Mouse (Mus musculus): ENCODE results near the gene Gucy2d. TPM values are rescaled to one million over a fixed set of nuclear protein-coding genes. Genes with fewer than 3 reads are reported as not detected.
A peak's percentile ranks its signal among the peaks of the same experiment; 100 is the strongest.

Gucy2d gene
- polyA plus RNA-seq, 1 experiment from 2014 or later = not detected

DNA sequence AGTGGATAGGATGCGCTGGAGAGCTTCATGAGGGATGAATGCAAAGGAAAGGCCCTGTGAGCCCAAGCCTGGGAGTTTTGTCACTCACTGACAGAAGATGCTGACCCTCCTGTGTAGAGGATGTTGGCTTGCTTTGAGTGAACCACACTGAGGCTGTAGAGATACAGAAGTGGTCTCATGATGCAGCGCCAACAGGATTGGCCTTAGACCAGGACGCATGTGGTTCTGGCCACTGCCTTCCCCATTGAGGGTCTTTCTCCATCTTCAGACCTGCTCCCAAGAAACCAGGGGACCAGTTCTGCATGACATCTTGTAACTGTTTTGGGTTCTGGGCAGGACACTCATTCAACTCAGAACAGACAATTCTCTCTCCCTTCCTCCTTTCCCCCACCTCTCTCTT is 10.6 kb upstream of the Gucy2d start:
- no peak for DNase-seq (ENCODE audit: low spot score, missing footprints)
- no peak overlapping the region for H3K27ac ChIP-seq (ENCODE audit: low read depth, low read length)
- 86% methylated on average over 3 of the region's 3 CpGs for WGBS
- no peak overlapping the region for H3K4me3 ChIP-seq (ENCODE audit: low read depth, low read length)
- no peak overlapping the region for H3K9ac ChIP-seq (ENCODE audit: low read length)
- ATAC-seq (ENCODE audit: low FRiP score) = no peak
- no peaks in the 10 kb centered on the region for H3K36me3 ChIP-seq (ENCODE audit: control insufficient read depth, insufficient read depth, low read length)
- no peak overlapping the region for H3K4me2 ChIP-seq
- no peaks in the 10 kb centered on the region for H3K4me1 ChIP-seq (ENCODE audit: control insufficient read depth, insufficient read depth, low read length)
- no peaks in the 10 kb centered on the region for H3K9me3 ChIP-seq (ENCODE audit: control insufficient read depth, low read length)
- H3K27me3 ChIP-seq (ENCODE audit: control insufficient read depth, insufficient read depth, low read length) = no peaks in the 10 kb centered on the region

DNA sequence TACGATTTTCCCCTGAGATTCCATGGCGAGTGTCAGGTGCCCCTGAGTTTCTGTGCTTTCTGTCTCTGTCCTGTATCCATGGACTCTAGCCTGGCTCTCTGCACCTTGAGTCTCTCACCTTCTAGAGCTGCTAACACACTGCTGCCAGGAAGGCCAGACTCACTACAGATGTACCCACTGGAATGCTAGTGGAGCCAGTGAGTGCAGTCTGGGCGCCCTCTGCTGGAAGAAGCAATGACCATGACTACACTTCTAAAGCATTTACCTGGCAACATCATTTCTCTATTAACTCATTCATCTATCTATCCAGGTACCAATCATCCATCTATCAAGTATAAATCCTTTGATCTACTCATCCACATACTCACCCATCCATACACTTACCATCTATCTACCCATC is 9.4 kb upstream of the Gucy2d start:
- H3K36me3 ChIP-seq (ENCODE audit: control insufficient read depth, insufficient read depth, low read length) = no peaks in the 10 kb centered on the region
- H3K9me3 ChIP-seq (ENCODE audit: control insufficient read depth, low read length) = no peaks in the 10 kb centered on the region
- H3K4me1 ChIP-seq (ENCODE audit: control insufficient read depth, insufficient read depth, low read length) = no peaks in the 10 kb centered on the region
- H3K27me3 ChIP-seq (ENCODE audit: control insufficient read depth, insufficient read depth, low read length) = no peaks in the 10 kb centered on the region
- H3K27ac ChIP-seq (ENCODE audit: low read depth, low read length) = no peak overlapping the region
- no peak overlapping the region for H3K9ac ChIP-seq (ENCODE audit: low read length)
- 0 out of 2 replicates have a peak, but pooled peaks have one; percentile 38 for ATAC-seq (ENCODE audit: low FRiP score)
- WGBS = 40% methylated on average over 3 of the region's 3 CpGs
- peak; percentile 93 for DNase-seq (ENCODE audit: low spot score, missing footprints)
- no peak overlapping the region for H3K4me2 ChIP-seq
- H3K4me3 ChIP-seq (ENCODE audit: low read depth, low read length) = no peak overlapping the region

DNA sequence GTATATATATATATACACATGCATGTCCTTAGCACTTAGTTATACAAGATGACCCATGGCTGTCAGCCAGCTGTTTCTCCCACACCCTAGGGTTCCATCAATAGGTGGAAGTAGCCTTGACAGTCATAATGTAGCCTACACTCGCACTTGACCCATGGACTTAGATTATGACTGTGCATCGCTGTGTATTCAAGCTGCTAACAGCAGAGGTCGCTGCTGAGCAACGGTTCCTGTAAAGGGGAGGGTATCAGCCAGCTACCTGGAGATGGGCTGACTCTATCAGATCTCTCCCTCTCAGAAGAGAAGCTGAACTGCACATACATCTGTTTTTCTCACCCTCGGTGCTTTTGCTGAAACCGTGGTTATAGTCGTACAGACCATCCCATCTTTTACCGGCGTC is 2.6 kb upstream of the Gucy2d start:
- DNase-seq (ENCODE audit: low spot score, missing footprints) = peak; percentile 91
- H3K27ac ChIP-seq (ENCODE audit: low read depth, low read length) = no peak overlapping the region
- H3K27me3 ChIP-seq (ENCODE audit: control insufficient read depth, insufficient read depth, low read length) = no peaks in the 10 kb centered on the region
- H3K4me1 ChIP-seq (ENCODE audit: control insufficient read depth, insufficient read depth, low read length) = no peaks in the 10 kb centered on the region
- no peaks in the 10 kb centered on the region for H3K9me3 ChIP-seq (ENCODE audit: control insufficient read depth, low read length)
- H3K9ac ChIP-seq (ENCODE audit: low read length) = no peak overlapping the region
- no peaks in the 10 kb centered on the region for H3K36me3 ChIP-seq (ENCODE audit: control insufficient read depth, insufficient read depth, low read length)
- ATAC-seq (ENCODE audit: low FRiP score) = 0 out of 2 replicates have a peak, but pooled peaks have one; percentile 9
- no peak overlapping the region for H3K4me3 ChIP-seq (ENCODE audit: low read depth, low read length)
- whole genome bisulfite sequencing = 33% methylated on average over 9 of the region's 9 CpGs
- H3K4me2 ChIP-seq = no peak overlapping the region

DNA sequence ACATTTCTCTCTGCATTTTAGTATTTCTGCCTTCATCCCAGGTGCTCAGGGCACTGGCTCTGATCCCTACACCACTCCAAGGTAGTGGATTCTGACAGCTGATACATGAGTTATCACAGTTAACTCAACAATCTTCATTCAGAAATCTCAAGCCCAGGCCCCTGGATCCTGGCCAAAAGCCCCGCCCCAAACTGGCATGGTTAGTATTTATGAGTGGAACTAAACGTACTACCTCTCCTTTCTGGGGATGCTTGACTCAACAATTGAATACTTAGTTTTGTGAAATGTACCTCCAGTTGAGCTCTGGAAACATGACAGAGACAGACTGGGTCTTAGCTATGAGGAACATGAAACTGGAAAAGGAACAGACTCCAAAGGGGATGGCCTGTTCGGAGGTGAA is 6.7 kb downstream of the Gucy2d start:
- WGBS = 90% methylated on average over 3 of the region's 3 CpGs
- H3K27ac ChIP-seq (ENCODE audit: low read depth, low read length) = no peak overlapping the region
- no peak overlapping the region for H3K4me2 ChIP-seq
- H3K9ac ChIP-seq (ENCODE audit: low read length) = no peak overlapping the region
- DNase-seq (ENCODE audit: low spot score, missing footprints) (peak; percentile 69), ATAC-seq (ENCODE audit: low FRiP score) (no peak)
- no peak overlapping the region for H3K4me3 ChIP-seq (ENCODE audit: low read depth, low read length)
- no peaks in the 10 kb centered on the region for H3K4me1 ChIP-seq (ENCODE audit: control insufficient read depth, insufficient read depth, low read length)
- H3K36me3 ChIP-seq (ENCODE audit: control insufficient read depth, insufficient read depth, low read length) = no peaks in the 10 kb centered on the region
- no peaks in the 10 kb centered on the region for H3K9me3 ChIP-seq (ENCODE audit: control insufficient read depth, low read length)
- no peaks in the 10 kb centered on the region for H3K27me3 ChIP-seq (ENCODE audit: control insufficient read depth, insufficient read depth, low read length)

DNA sequence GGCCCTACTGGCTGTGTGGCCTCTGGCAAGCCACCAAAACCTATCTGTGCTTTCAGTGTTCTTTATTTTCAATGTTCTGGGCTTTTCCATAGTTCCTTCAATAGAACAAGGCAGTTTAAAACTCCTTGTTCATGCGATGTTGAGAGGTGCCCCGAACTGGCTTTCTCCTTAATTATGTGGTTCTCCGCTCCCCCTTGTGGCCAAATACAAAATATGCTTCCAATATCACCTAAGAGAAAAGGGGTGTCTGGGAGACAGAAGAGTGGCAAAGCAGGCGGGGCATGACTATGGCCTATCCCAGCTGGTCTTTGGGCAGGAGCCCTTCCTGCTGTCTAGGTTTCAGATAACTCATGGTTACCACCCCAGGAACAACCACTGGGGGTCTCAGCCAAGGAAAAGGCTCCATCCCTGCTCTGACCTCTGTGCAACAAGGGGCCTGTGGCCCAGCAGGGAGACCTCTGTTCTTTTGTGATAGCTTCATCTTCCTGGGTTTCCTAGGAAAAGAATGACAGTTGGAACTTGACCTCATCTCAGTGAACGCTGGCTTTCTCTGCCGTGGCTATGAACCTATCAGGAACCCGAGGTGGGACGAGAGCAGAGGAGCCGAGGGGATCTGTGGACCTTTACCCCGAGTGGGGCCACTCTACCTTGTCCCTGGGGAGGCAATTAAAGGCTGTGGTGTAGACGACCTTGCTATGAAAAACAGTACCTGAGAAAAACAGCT is 7.5 kb downstream of the Gucy2d start:
- no peaks in the 10 kb centered on the region for H3K36me3 ChIP-seq (ENCODE audit: control insufficient read depth, insufficient read depth, low read length)
- WGBS = 61% methylated on average over 11 of the region's 11 CpGs
- no peak for ATAC-seq (ENCODE audit: low FRiP score)
- H3K9ac ChIP-seq (ENCODE audit: low read length) = no peak overlapping the region
- DNase-seq (ENCODE audit: low spot score, missing footprints) = no peak
- no peak overlapping the region for H3K4me2 ChIP-seq
- H3K4me3 ChIP-seq (ENCODE audit: low read depth, low read length) = no peak overlapping the region
- no peaks in the 10 kb centered on the region for H3K4me1 ChIP-seq (ENCODE audit: control insufficient read depth, insufficient read depth, low read length)
- no peak overlapping the region for H3K27ac ChIP-seq (ENCODE audit: low read depth, low read length)
- no peaks in the 10 kb centered on the region for H3K9me3 ChIP-seq (ENCODE audit: control insufficient read depth, low read length)
- H3K27me3 ChIP-seq (ENCODE audit: control insufficient read depth, insufficient read depth, low read length) = no peaks in the 10 kb centered on the region

DNA sequence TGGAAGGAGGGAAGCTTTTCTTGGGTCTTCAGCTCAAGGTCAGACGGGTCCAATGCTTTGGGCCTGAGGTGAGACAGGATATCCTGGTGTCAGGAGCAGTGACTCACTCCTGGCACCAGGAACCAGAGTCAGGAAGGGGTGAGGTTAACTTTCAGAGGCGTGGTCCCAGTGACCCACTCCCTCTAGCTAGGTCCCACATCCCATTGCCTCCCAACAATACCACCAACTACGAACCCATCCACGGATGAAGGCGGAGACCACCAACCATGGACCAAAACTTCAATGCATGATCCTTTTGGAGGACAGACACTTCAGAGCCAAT is 8.1 kb downstream of the Gucy2d start:
- DNase-seq (ENCODE audit: low spot score, missing footprints) (no peak), ATAC-seq (ENCODE audit: low FRiP score) (no peak)
- Histone ChIP-seq H3K4me3 (ENCODE audit: low read depth, low read length) (no peak overlapping the region), H3K36me3 (ENCODE audit: control insufficient read depth, insufficient read depth, low read length) (no peaks in the 10 kb centered on the region), H3K9me3 (ENCODE audit: control insufficient read depth, low read length) (no peaks in the 10 kb centered on the region), H3K9ac (ENCODE audit: low read length) (no peak overlapping the region), H3K4me2 (no peak overlapping the region), H3K27ac (ENCODE audit: low read depth, low read length) (no peak overlapping the region), H3K4me1 (ENCODE audit: control insufficient read depth, insufficient read depth, low read length) (no peaks in the 10 kb centered on the region), H3K27me3 (ENCODE audit: control insufficient read depth, insufficient read depth, low read length) (no peaks in the 10 kb centered on the region)
- 89% methylated on average over 5 of the region's 5 CpGs for WGBS

DNA sequence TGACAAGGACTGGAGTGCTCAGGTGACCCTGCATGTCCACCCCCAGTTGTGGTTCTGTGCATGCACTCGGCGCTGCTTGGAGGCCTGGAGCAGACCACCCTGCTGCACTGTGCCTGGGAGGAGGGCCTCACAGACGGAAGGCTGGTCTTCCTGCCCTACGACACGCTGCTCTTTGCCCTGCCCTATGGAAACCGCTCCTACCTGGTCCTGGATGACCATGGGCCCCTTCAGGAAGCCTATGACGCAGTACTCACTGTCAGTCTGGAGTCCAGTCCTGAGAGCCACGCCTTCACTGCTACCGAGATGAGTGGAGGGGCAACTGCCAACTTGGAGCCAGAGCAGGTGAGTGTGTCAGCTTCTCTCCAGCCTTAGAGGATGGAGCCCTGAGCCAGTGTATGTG is 9.5 kb downstream of the Gucy2d start:
- WGBS = 79% methylated on average over 9 of the region's 9 CpGs
- no peaks in the 10 kb centered on the region for H3K4me1 ChIP-seq (ENCODE audit: control insufficient read depth, insufficient read depth, low read length)
- H3K27me3 ChIP-seq (ENCODE audit: control insufficient read depth, insufficient read depth, low read length) = no peaks in the 10 kb centered on the region
- no peaks in the 10 kb centered on the region for H3K36me3 ChIP-seq (ENCODE audit: control insufficient read depth, insufficient read depth, low read length)
- no peaks in the 10 kb centered on the region for H3K9me3 ChIP-seq (ENCODE audit: control insufficient read depth, low read length)
- ATAC-seq (ENCODE audit: low FRiP score) = no peak
- no peak overlapping the region for H3K27ac ChIP-seq (ENCODE audit: low read depth, low read length)
- DNase-seq (ENCODE audit: low spot score, missing footprints) = no peak
- H3K9ac ChIP-seq (ENCODE audit: low read length) = no peak overlapping the region
- no peak overlapping the region for H3K4me3 ChIP-seq (ENCODE audit: low read depth, low read length)
- no peak overlapping the region for H3K4me2 ChIP-seq

DNA sequence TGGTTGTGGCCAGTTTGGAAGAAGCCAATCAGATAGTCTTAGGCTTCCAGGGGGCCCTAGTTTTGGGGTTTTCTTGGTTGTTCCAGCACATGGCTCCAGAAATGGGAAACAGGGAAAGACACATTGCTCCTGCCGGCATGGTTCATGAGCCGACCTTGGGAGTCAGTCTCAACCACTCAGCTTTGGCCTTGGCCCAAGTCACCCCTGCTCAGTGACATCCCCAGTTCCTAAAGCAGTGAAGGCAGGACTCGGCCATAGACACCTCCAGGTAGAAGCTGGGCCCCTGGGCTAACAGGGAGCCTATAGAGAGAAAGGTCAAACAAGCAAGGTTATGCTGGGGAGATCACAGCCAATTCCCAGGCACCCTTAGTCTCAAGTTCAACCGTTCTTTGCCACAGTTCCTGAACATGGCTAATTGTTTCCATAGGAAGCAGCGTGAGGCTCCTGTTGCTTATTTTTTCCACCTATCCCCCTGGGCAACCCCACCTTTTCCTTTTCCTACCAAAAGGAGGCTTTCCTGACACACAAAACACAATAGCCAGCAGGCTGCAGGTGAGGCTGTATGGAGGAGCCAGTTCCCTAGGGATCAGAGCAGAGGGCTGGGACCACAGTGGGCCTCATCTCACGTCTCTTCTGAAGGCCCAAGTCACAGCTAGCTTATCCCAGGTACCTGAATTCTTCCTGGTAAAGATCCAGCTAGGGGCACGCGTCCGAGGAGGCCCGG is 14.3 kb downstream of the Gucy2d start:
- Histone ChIP-seq H3K9ac (ENCODE audit: low read length) (no peak overlapping the region), H3K27ac (ENCODE audit: low read depth, low read length) (no peak overlapping the region), H3K4me1 (ENCODE audit: control insufficient read depth, insufficient read depth, low read length) (no peaks in the 10 kb centered on the region), H3K4me3 (ENCODE audit: low read depth, low read length) (no peak overlapping the region), H3K9me3 (ENCODE audit: control insufficient read depth, low read length) (no peaks in the 10 kb centered on the region), H3K4me2 (no peak overlapping the region), H3K36me3 (ENCODE audit: control insufficient read depth, insufficient read depth, low read length) (no peaks in the 10 kb centered on the region), H3K27me3 (ENCODE audit: control insufficient read depth, insufficient read depth, low read length) (no peaks in the 10 kb centered on the region)
- ATAC-seq (ENCODE audit: low FRiP score) (no peak), DNase-seq (ENCODE audit: low spot score, missing footprints) (peak; percentile 65)
- 83% methylated on average over 10 of the region's 10 CpGs for WGBS

DNA sequence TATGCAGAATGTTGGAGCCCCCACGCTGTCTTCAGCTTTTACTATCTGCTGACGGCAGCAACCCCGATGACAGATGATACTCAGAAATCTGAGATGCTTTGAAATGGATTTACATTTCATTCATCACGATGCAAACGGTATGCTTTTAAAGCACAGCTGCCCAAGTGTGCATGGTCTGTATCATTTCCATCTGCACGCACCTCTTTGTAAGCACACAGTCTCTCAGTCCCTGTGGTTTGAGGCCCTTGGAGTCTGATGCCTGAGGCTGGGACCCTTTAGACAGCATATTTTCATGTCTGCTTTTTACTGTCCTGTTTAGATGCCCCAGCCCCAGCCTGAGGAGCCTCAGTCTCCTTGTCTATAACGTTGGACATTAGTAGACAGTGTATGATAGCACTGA is 20.1 kb downstream of the Gucy2d start:
- H3K36me3 ChIP-seq (ENCODE audit: control insufficient read depth, insufficient read depth, low read length) = no peaks in the 10 kb centered on the region
- no peak overlapping the region for H3K4me3 ChIP-seq (ENCODE audit: low read depth, low read length)
- DNase-seq (ENCODE audit: low spot score, missing footprints) = peak; percentile 69
- ATAC-seq (ENCODE audit: low FRiP score) = no peak
- 87% methylated on average over 7 of the region's 7 CpGs for WGBS
- H3K27ac ChIP-seq (ENCODE audit: low read depth, low read length) = no peak overlapping the region
- H3K4me1 ChIP-seq (ENCODE audit: control insufficient read depth, insufficient read depth, low read length) = no peaks in the 10 kb centered on the region
- H3K27me3 ChIP-seq (ENCODE audit: control insufficient read depth, insufficient read depth, low read length) = no peaks in the 10 kb centered on the region
- no peaks in the 10 kb centered on the region for H3K9me3 ChIP-seq (ENCODE audit: control insufficient read depth, low read length)
- no peak overlapping the region for H3K9ac ChIP-seq (ENCODE audit: low read length)
- no peak overlapping the region for H3K4me2 ChIP-seq

Measured in midbrain, embryonic 11.5 days (tissue).